Mouse (Mus musculus): ENCODE measurements at regions not wholly inside any gene's neighbourhood (a gene's known extent, or its start where the extent isn't known, plus 50 kb on each side); places are given as distances from the start of the nearest gene placed in this dataset.

DNA sequence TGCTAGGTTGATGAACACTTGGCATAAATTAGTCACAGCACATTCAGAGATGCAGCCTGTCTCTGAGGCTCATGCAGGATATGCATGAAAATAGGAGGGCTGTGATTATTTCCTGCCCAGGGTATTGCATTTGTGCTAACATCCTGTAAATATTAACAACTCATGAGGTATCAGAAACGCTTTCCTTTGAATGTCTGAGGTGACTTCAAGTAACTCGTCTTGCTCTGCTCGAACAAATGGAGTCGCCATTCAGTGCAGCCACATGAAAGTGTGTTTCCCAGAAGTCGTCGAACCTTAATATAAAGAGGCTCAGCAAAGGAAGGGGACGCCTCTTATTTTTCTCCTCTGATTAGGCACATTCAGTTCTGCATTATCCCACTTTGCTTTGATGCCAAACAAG is 301.1 kb upstream of the Adgrl2 start:
- no peaks in the 10 kb centered on the region for H3K4me1 ChIP-seq (ENCODE audit: control insufficient read depth, insufficient read depth, low read length)
- no peak for TF ChIP-seq CTCF (IDR thresholded peaks at IDR 0.05; ENCODE audit: borderline replicate concordance, insufficient read depth, low read depth, low read length)
- TF ChIP-seq POLR2A (IDR thresholded peaks at IDR 0.05; ENCODE audit: borderline replicate concordance, insufficient read depth, low read length), result no peak
- 35% methylated on average over 7 of the region's 7 CpGs for WGBS
- H3K27ac ChIP-seq (ENCODE audit: insufficient read depth, low read length), result no peak overlapping the region
- no peak for DNase-seq
- no peak overlapping the region for H3K4me3 ChIP-seq (replicated peaks; ENCODE audit: insufficient read depth, low read depth, low read length)
- no peaks in the 10 kb centered on the region for H3K27me3 ChIP-seq (ENCODE audit: control insufficient read depth, insufficient read depth, low read length)

DNA sequence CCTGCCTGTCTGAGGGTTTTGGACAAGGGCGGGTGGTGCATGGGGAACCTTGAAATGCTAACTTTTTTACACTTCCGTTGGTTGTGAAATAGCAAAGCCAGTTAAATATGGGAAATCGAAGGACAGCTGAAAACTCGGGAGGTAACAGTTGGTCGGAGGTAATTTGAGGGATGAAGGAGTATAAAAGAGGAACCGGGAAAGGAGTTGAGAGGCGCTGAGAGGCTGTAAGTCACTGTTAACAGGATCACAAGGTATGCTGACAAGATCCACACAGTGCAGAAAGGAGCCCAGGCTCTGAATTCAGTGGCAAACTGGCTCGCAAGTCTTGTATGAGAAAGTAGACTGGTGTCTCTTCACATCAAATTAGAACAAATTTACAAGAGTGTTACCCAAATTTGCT is 299.9 kb upstream of the Adgrl2 start:
- Histone ChIP-seq H3K27me3 (ENCODE audit: control insufficient read depth, insufficient read depth, low read length) (no peaks in the 10 kb centered on the region), H3K4me3 (replicated peaks; ENCODE audit: insufficient read depth, low read depth, low read length) (no peak overlapping the region), H3K4me1 (ENCODE audit: control insufficient read depth, insufficient read depth, low read length) (no peaks in the 10 kb centered on the region), H3K27ac (ENCODE audit: insufficient read depth, low read length) (no peak overlapping the region)
- TF ChIP-seq POLR2A (IDR thresholded peaks at IDR 0.05; ENCODE audit: borderline replicate concordance, insufficient read depth, low read length) (no peak), CTCF (IDR thresholded peaks at IDR 0.05; ENCODE audit: borderline replicate concordance, insufficient read depth, low read depth, low read length) (no peak)
- 87% methylated on average over 8 of the region's 8 CpGs for WGBS
- no peak for DNase-seq

DNA sequence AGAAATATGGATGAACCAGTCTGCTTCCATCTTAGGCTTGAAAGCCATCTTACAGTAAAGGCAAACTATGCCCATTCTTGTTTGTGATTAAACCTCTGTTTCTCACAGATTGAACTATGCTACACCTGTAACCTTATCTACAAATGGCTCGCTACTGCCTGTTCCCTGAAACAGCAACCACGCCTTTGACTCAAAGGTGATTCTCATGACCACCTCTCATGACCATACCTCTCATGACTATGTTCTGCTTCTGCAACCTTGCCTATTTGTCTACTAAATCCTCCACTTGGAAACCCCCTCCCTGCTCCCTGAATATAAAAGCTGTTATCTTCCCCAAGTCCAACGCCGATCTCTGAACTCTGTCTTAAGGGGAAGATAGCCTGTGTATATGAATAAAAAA is 296.7 kb upstream of the Adgrl2 start:
- no peaks in the 10 kb centered on the region for H3K27me3 ChIP-seq (ENCODE audit: control insufficient read depth, insufficient read depth, low read length)
- no peak overlapping the region for H3K4me3 ChIP-seq (replicated peaks; ENCODE audit: insufficient read depth, low read depth, low read length)
- WGBS, result 98% methylated on average over 4 of the region's 4 CpGs
- TF ChIP-seq POLR2A (IDR thresholded peaks at IDR 0.05; ENCODE audit: borderline replicate concordance, insufficient read depth, low read length) (no peak), CTCF (IDR thresholded peaks at IDR 0.05; ENCODE audit: borderline replicate concordance, insufficient read depth, low read depth, low read length) (no peak)
- H3K4me1 ChIP-seq (ENCODE audit: control insufficient read depth, insufficient read depth, low read length), result no peaks in the 10 kb centered on the region
- no peak for DNase-seq
- no peak overlapping the region for H3K27ac ChIP-seq (ENCODE audit: insufficient read depth, low read length)

DNA sequence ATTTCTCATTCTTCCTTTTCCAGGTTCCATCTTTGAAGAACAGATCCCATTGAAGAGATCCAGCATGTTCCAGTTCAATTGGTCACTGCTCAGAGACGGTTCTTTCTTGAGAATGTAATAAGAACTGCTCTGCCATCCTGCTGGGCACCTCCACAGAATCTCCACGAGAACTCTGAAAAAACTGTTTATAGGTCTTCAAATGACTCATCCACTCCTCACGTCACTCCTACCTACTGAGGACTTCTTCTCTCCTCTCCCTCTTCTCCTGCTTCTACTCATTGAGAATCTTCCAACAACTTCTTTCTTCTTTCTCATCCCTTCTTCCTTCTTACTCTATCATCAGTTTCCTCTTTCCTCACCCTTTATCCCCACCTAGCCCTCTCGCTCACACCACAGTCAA is 294.6 kb upstream of the Adgrl2 start:
- Histone ChIP-seq H3K4me3 (replicated peaks; ENCODE audit: insufficient read depth, low read depth, low read length) (no peak overlapping the region), H3K27ac (ENCODE audit: insufficient read depth, low read length) (no peak overlapping the region), H3K4me1 (ENCODE audit: control insufficient read depth, insufficient read depth, low read length) (no peaks in the 10 kb centered on the region), H3K27me3 (ENCODE audit: control insufficient read depth, insufficient read depth, low read length) (no peaks in the 10 kb centered on the region)
- DNase-seq, result no peak
- TF ChIP-seq POLR2A (IDR thresholded peaks at IDR 0.05; ENCODE audit: borderline replicate concordance, insufficient read depth, low read length) (no peak), CTCF (IDR thresholded peaks at IDR 0.05; ENCODE audit: borderline replicate concordance, insufficient read depth, low read depth, low read length) (no peak)
- 63% methylated on average over 4 of the region's 4 CpGs for WGBS

DNA sequence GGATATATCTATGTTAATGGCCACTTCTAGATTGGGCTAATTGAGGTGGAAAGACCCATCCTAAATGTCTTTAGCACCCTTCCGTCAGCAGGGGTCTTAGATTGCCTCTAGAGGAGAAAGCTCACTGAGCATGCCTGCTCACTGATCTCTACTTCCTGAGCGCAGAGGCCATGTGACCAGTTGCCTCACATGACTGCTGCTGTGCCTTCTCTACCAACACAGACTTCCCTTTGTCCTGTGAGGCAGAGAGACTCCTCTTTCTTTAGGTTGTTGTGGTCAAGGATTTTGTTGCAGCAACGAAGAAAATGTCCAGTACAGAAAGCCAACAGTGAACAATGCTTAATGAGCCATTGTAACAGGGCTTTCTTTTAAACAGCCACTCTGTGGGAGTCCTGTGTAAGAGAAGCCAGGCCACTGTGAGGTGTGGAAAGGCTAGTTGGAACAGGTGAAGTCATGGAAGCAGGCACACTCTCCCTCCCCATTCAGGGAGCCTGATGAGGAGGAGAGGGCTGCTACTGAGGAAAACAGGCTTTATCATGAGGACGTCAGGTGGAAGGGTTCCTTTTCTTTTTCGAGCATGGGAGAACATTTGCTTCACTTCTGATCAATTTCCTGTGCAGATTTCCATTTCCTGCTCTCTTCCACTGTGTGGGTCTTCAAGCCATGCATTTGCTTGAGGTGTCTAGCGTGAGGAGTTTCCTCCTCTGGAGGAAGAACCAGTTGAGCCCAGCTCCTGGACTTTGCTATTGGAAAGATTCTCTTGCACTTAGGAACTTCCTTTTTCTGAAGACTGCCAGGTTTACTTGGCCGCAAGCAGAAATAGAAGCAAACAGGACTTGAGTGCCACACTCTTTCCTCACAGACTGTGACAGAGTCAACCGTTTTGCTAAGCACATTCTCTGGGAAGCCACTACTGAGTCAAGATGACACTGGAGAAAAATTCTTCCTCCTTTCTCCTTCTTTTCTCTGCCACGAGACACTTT is 290.7 kb upstream of the Adgrl2 start:
- WGBS, result 87% methylated on average over 9 of the region's 9 CpGs
- Histone ChIP-seq H3K4me3 (replicated peaks; ENCODE audit: insufficient read depth, low read depth, low read length) (no peak overlapping the region), H3K27ac (ENCODE audit: insufficient read depth, low read length) (no peak overlapping the region), H3K27me3 (ENCODE audit: control insufficient read depth, insufficient read depth, low read length) (no peaks in the 10 kb centered on the region), H3K4me1 (ENCODE audit: control insufficient read depth, insufficient read depth, low read length) (no peaks in the 10 kb centered on the region)
- DNase-seq, result no peak
- no peak for TF ChIP-seq POLR2A (IDR thresholded peaks at IDR 0.05; ENCODE audit: borderline replicate concordance, insufficient read depth, low read length)
- no peak for TF ChIP-seq CTCF (IDR thresholded peaks at IDR 0.05; ENCODE audit: borderline replicate concordance, insufficient read depth, low read depth, low read length)

DNA sequence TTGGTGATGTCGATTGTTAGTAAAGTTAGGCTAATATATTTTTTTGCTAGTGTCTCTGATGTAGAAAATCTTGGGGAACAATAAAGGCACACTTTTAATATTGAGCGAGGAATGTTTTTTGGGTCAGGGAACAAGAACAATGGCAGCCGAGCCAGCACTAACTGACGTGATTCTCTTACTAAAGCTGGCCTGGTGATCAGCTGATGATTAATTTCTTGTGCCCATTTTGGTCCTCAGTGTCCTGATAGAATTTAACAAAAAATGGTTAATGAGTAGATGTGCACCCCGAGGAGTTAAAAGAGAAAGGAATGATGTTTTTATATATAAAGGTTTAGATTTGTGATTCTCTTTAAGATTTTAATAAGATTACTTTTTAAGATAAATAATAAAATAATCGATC is 289.0 kb upstream of the Adgrl2 start:
- no peak for TF ChIP-seq CTCF (IDR thresholded peaks at IDR 0.05; ENCODE audit: borderline replicate concordance, insufficient read depth, low read depth, low read length)
- no peak for TF ChIP-seq POLR2A (IDR thresholded peaks at IDR 0.05; ENCODE audit: borderline replicate concordance, insufficient read depth, low read length)
- no peaks in the 10 kb centered on the region for H3K4me1 ChIP-seq (ENCODE audit: control insufficient read depth, insufficient read depth, low read length)
- DNase-seq, result no peak
- no peak overlapping the region for H3K27ac ChIP-seq (ENCODE audit: insufficient read depth, low read length)
- H3K4me3 ChIP-seq (replicated peaks; ENCODE audit: insufficient read depth, low read depth, low read length), result no peak overlapping the region
- 66% methylated on average over 6 of the region's 6 CpGs for WGBS
- H3K27me3 ChIP-seq (ENCODE audit: control insufficient read depth, insufficient read depth, low read length), result no peaks in the 10 kb centered on the region

DNA sequence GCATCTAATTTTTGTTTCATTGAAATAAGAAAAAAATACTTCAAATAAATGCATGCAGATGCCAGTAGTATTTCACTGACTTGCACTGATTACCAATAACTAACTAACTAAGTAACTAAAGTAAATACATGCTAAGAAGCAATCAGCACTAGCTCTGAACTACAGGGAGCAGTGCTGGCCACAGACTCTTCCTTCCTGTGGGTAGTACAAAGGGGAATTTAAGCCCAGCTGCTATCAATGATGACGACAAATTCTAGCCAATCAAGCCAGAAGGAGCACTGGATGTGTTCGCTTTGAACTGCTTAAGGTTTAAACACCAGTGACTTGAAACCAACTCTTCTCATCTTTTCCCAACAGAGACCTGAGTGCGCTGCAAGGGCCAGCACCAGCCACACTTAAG is 287.5 kb upstream of the Adgrl2 start:
- Histone ChIP-seq H3K4me1 (ENCODE audit: control insufficient read depth, insufficient read depth, low read length) (no peaks in the 10 kb centered on the region), H3K4me3 (replicated peaks; ENCODE audit: insufficient read depth, low read depth, low read length) (no peak overlapping the region), H3K27ac (ENCODE audit: insufficient read depth, low read length) (no peak overlapping the region), H3K27me3 (ENCODE audit: control insufficient read depth, insufficient read depth, low read length) (no peaks in the 10 kb centered on the region)
- TF ChIP-seq POLR2A (IDR thresholded peaks at IDR 0.05; ENCODE audit: borderline replicate concordance, insufficient read depth, low read length), result no peak
- no peak for TF ChIP-seq CTCF (IDR thresholded peaks at IDR 0.05; ENCODE audit: borderline replicate concordance, insufficient read depth, low read depth, low read length)
- 82% methylated on average over 3 of the region's 3 CpGs for WGBS
- no peak for DNase-seq

DNA sequence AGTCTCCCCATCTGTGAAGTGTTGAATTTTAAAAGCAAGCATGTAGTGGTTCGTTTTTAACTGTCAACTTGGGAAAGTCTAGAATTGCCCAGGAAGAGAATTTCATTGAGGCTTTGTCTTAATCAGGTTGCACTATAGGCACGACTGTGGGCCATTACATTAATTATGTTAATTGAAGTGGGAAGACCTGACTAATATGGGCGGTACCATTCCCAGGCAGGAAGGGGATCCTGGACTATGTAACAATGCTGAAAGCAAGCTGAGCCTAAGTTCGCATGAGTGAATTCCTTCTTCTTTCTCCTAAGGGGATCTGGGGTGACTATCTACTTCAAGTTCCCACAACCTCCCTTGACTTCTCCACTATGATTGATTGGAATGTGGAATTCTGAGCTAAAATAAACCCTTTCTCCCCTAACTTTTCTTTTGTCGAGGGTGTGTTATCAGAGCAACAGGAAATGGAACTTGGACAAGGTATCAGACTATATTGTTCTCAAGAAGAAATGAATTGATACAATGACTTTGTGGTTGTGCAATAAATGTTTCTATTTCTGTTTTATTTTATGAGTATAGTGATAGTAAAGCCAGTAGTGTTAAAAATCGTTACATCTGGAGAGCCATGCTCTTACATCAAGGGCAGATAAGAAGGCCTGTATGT is 285.2 kb upstream of the Adgrl2 start:
- Histone ChIP-seq H3K27ac (ENCODE audit: insufficient read depth, low read length) (no peak overlapping the region), H3K4me3 (replicated peaks; ENCODE audit: insufficient read depth, low read depth, low read length) (no peak overlapping the region), H3K27me3 (ENCODE audit: control insufficient read depth, insufficient read depth, low read length) (no peaks in the 10 kb centered on the region), H3K4me1 (ENCODE audit: control insufficient read depth, insufficient read depth, low read length) (no peaks in the 10 kb centered on the region)
- WGBS, result 81% methylated on average over 6 of the region's 6 CpGs
- TF ChIP-seq CTCF (IDR thresholded peaks at IDR 0.05; ENCODE audit: borderline replicate concordance, insufficient read depth, low read depth, low read length), result no peak
- no peak for TF ChIP-seq POLR2A (IDR thresholded peaks at IDR 0.05; ENCODE audit: borderline replicate concordance, insufficient read depth, low read length)
- DNase-seq, result no peak
